Mouse (Mus musculus): Measurements from ENCODE around the gene Unc50. TPM values are rescaled to one million over a fixed set of nuclear protein-coding genes. Genes with fewer than 3 reads are reported as not detected.

The Unc50 gene
- polyA plus RNA-seq, 1 experiment from 2014 or later, result 125 TPM

DNA sequence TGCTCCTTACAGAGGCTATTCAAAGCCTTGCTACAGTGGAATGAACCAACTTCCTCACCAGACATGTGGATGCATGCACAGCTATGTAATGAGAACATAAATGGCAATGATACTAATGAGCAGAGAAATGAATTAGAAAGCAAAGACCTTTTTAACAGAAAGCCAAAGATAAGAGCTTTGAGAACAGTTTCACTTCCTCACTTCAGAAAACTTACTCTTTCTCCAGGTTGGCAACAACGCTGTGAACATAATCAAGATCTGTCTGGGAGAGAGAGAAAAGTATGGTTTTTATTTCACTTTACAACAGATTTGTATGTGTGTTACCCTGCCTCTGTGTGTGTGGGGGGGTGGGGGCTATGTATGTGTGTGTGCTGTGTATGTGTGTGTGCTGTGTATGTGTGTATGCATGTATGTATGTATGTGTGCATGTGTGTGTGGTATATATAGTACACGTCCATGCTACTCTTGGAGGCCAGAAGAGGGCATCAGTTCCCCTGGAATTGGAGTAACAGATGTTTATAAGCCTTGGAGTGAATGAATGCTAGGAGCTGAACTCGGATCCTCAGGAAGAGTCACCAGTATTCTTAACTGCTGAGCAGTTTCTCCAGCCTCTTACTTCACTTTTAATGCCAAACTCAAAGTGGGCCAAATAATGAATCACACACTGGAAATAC lies 36.5 kb downstream of the Unc50 start:
- no peaks in the 10 kb centered on the region for H3K27me3 ChIP-seq (ENCODE audit: low read depth, poor library complexity, severe bottlenecking)
- no peak for DNase-seq (ENCODE audit: low spot score)
- H3K4me3 ChIP-seq, result no peak overlapping the region
- no peaks in the 10 kb centered on the region for H3K4me1 ChIP-seq
- WGBS, result 84% methylated on average over 3 of the region's 3 CpGs
- no peak overlapping the region for H3K27ac ChIP-seq (replicated peaks)
- H3K36me3 ChIP-seq, result no peaks in the 10 kb centered on the region
- no peaks in the 10 kb centered on the region for H3K9me3 ChIP-seq (replicated peaks)

DNA sequence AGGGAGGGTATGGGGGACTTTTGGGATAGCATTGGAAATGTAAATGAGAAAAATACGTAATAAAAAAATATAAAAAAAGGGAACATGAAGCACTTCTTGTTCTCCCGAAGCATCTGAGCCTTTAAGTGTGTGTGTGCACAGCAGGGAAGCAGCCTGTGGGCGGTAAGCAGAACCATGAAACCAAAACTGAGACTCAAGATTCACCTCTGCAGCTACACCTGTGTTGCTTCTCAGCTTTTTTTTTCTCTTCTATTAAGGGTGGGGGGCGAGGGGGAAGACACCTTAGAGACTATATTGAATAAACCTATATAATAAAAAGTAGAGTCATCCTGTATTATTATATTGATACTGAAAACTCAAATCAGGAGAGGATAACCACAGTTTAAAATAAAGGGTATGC lies 37.9 kb downstream of the Unc50 start:
- Histone ChIP-seq H3K9me3 (replicated peaks) (no peaks in the 10 kb centered on the region), H3K4me3 (no peak overlapping the region), H3K4me1 (no peaks in the 10 kb centered on the region), H3K27ac (replicated peaks) (no peak overlapping the region), H3K36me3 (no peaks in the 10 kb centered on the region), H3K27me3 (ENCODE audit: low read depth, poor library complexity, severe bottlenecking) (no peaks in the 10 kb centered on the region)
- WGBS, result 90% methylated on average over 4 of the region's 4 CpGs
- no peak for DNase-seq (ENCODE audit: low spot score)

DNA sequence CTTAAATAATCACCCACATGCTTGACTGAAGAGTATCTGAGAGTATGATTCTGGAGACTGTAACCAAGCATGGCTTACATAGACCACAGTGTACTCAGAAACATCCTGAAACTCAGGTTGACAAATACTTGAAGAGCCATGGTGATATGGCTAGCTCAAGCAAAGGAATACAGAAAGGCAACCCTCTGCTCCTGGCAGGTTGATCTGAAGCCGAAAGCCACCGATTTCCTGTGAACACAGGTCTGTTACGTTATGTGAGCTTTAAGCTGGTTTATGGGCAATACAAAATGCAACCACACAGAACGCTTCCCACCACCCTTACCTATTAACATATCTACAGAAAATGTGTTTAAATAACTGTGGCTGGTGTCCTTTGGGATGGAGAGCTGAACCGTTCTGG lies 39.1 kb downstream of the Unc50 start:
- Histone ChIP-seq H3K27ac (replicated peaks) (no peak overlapping the region), H3K4me3 (no peak overlapping the region), H3K36me3 (no peaks in the 10 kb centered on the region), H3K27me3 (ENCODE audit: low read depth, poor library complexity, severe bottlenecking) (no peaks in the 10 kb centered on the region), H3K9me3 (replicated peaks) (no peaks in the 10 kb centered on the region), H3K4me1 (no peaks in the 10 kb centered on the region)
- no peak for DNase-seq (ENCODE audit: low spot score)
- 93% methylated on average over 5 of the region's 5 CpGs for WGBS

DNA sequence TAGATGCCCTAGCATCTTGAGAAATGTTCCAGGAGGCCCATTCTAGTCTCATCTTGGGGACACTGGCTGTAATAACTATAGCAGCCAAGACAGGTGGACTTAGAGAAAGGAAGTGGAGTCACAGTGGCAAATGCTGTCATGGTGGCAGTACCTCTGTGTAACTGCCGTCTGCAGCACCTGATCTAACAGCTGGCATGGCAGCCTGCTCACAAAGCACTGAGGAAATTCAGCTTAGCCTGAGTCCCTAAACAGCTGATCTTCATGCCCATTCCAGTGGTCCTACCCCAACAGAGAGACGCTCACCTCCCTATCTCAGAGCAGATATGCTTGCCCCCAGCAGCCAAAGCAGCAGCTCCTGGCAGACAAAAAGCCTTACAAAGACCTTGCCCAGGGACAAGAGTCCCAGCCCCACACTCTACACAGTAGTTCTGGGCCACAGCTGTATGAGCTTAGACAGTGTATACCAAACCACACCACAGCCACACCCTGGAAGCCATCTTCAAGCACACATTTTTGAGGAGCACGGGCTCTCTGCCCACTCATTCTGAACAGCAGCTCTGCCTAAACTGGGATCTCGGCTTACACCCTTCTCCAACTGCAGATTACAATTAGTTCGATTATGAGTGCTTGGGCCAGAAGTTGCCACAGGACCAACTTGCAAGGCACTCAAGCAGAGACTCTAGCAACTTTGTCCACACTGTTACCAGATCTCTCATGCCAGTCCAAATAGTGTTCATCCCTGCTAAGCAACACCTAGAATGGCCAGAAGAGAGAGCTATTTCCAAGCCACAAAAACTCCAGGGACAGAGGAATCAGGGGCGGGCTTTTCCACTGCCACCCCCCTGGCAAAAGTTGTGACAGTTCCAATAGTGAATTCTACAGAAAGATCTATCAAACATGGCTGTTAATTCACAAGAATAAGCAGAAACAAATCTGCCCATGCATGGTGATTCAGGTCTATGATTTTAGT lies 41.5 kb downstream of the Unc50 start:
- WGBS, result 88% methylated on average over 6 of the region's 6 CpGs
- Histone ChIP-seq H3K36me3 (no peaks in the 10 kb centered on the region), H3K27me3 (ENCODE audit: low read depth, poor library complexity, severe bottlenecking) (no peaks in the 10 kb centered on the region), H3K27ac (replicated peaks) (no peak overlapping the region), H3K4me1 (no peaks in the 10 kb centered on the region), H3K4me3 (no peak overlapping the region), H3K9me3 (replicated peaks) (no peaks in the 10 kb centered on the region)
- DNase-seq (ENCODE audit: low spot score), result no peak

DNA sequence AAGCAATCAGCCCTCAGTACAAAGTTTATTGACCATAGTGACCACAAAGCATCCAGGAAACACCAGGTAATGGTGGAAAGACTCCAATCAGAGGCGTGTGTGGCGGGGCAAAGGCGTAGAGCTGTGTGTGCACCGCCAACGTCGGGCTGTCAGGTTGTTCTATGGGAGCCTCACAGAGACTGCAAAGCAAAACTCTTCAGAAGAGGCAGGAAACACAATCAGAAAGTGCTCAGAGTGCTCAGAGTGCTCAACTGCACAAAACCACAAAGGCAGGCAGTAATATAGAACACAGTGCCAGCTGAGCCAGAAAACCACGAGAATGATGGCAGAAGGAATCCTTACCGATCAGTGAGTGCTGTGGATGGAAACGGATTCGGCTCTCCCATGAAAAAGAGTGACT lies 43.3 kb downstream of the Unc50 start:
- 89% methylated on average over 10 of the region's 10 CpGs for WGBS
- Histone ChIP-seq H3K9me3 (replicated peaks) (no peaks in the 10 kb centered on the region), H3K4me3 (no peak overlapping the region), H3K27ac (replicated peaks) (no peak overlapping the region), H3K4me1 (no peaks in the 10 kb centered on the region), H3K36me3 (no peaks in the 10 kb centered on the region), H3K27me3 (ENCODE audit: low read depth, poor library complexity, severe bottlenecking) (no peaks in the 10 kb centered on the region)
- no peak for DNase-seq (ENCODE audit: low spot score)

DNA sequence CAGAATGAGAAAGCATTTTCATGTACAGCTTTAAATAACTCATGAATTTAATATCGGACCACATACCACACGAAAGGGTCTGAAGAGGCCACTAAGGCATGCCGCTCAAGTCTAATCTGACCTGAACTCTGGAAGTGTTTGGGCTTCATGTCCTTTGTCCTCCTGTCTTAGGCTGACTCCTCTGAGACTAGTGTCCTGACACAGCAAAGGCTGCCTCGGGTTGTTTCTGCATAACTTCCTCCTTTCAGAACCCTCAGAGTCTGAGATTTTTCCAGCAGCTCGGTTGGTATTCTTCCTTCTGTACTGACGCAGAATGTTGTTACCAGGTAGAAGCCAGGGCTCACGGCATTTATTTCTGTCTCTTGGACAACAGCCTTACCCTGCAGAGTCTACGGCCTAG lies 44.1 kb downstream of the Unc50 start:
- no peak overlapping the region for H3K27ac ChIP-seq (replicated peaks)
- H3K4me1 ChIP-seq, result no peaks in the 10 kb centered on the region
- no peaks in the 10 kb centered on the region for H3K36me3 ChIP-seq
- DNase-seq (ENCODE audit: low spot score), result no peak
- no peak overlapping the region for H3K4me3 ChIP-seq
- WGBS, result 88% methylated on average over 8 of the region's 8 CpGs
- H3K9me3 ChIP-seq (replicated peaks), result no peaks in the 10 kb centered on the region
- H3K27me3 ChIP-seq (ENCODE audit: low read depth, poor library complexity, severe bottlenecking), result no peaks in the 10 kb centered on the region

DNA sequence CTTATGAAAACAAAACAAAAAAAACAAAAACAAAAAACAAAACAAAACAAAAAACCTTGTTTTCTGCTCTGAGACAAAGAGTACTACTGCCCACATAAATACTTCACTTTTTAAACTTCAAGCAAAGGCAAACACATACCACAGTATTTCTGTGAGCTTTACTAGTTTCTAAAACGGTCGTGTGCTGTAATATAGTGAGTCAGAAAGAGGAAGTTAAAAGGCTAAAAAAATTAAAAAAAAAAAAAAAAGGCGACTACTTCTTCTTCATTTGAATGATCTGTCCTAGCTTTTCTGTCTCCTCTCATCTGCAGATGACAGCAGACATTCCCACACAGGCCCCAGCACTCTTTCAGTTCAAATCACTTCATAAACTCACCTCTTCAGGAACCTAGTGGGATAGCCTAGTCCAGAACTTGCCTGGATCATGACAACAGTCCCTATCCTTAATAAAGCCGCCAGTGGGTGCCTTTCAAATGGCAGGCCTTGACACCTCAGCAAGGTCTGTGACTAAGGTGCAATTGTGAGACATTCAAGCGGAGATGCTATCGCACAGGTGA lies 44.8 kb downstream of the Unc50 start:
- 90% methylated on average over 6 of the region's 6 CpGs for WGBS
- H3K36me3 ChIP-seq, result no peaks in the 10 kb centered on the region
- no peak for DNase-seq (ENCODE audit: low spot score)
- H3K27me3 ChIP-seq (ENCODE audit: low read depth, poor library complexity, severe bottlenecking), result no peaks in the 10 kb centered on the region
- no peaks in the 10 kb centered on the region for H3K4me1 ChIP-seq
- H3K9me3 ChIP-seq (replicated peaks), result no peaks in the 10 kb centered on the region
- H3K4me3 ChIP-seq, result no peak overlapping the region
- H3K27ac ChIP-seq (replicated peaks), result no peak overlapping the region

DNA sequence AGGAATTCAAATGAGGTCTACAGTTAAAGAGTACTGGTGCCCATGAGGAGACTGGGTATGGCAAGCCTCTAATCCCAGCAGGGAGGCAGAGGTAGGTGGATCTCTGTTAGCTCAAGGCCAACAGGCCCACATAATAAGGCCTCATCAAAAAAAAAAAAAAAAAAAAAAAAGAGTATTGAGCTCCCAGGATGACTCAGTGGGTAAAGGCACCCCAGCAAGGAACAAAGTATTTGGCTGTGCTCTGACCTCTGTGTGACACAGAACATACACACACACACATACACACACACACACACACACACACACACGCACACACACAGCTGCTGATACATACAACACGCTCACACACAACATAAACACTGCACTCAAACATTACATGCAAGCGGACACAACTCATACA lies 45.4 kb downstream of the Unc50 start:
- Histone ChIP-seq H3K4me1 (no peaks in the 10 kb centered on the region), H3K27ac (replicated peaks) (no peak overlapping the region), H3K36me3 (no peaks in the 10 kb centered on the region)

DNA sequence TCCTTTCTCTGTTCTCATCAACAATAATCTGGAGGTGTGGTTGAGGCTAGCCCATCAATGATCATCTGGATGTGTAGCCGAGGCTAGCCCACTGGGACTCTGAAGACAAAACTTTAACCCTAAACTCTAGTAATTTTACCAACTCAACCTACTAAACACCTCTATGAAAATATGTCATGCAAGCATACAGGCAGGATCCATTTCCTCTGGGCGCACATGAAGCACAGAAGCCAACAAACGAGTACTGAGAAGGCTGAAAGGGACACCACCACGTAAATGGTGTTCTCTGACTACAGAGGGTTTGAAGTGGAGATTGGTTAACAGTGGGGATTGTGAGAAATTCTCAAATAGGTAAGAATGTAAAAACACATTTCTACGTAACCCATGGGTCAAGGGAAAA lies 47.3 kb downstream of the Unc50 start:
- Histone ChIP-seq H3K4me3 (no peak overlapping the region), H3K27me3 (ENCODE audit: low read depth, poor library complexity, severe bottlenecking) (no peaks in the 10 kb centered on the region), H3K4me1 (no peaks in the 10 kb centered on the region), H3K9me3 (replicated peaks) (no peaks in the 10 kb centered on the region), H3K27ac (replicated peaks) (no peak overlapping the region), H3K36me3 (no peaks in the 10 kb centered on the region)
- DNase-seq (ENCODE audit: low spot score), result no peak
- 93% methylated on average over 5 of the region's 5 CpGs for WGBS

More for the DNA sequence above, 45.4 kb downstream of the Unc50 start:
- 89% methylated on average over 3 of the region's 3 CpGs for WGBS
- DNase-seq (ENCODE audit: low spot score), result no peak
- H3K27me3 ChIP-seq (ENCODE audit: low read depth, poor library complexity, severe bottlenecking), result no peaks in the 10 kb centered on the region
- no peak overlapping the region for H3K4me3 ChIP-seq
- H3K9me3 ChIP-seq (replicated peaks), result no peaks in the 10 kb centered on the region

DNA sequence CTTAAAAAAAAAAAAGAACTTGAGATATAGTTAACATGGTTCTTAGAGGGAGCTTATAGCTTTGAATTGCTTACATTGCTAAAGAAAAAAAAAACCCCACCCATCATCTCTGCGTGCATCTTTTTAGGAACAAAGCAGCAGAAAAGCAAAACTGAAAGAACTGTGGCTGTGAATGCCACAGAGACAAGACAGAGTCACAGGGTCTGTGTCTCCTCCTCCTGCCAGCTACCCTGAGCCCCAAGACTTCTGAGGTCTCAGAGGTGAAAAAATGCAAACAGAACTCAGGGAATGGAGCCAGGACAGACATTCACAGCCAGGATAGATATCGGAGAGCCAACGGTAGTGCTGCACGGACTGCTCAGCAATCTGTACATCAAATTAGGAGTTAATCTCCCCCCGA lies 48.0 kb downstream of the Unc50 start:
- H3K27me3 ChIP-seq (ENCODE audit: low read depth, poor library complexity, severe bottlenecking), result no peaks in the 10 kb centered on the region
- H3K4me3 ChIP-seq, result no peak overlapping the region
- no peak overlapping the region for H3K27ac ChIP-seq (replicated peaks)
- 89% methylated on average over 5 of the region's 5 CpGs for WGBS
- no peak for DNase-seq (ENCODE audit: low spot score)
- no peaks in the 10 kb centered on the region for H3K9me3 ChIP-seq (replicated peaks)
- no peaks in the 10 kb centered on the region for H3K36me3 ChIP-seq
- no peaks in the 10 kb centered on the region for H3K4me1 ChIP-seq

DNA sequence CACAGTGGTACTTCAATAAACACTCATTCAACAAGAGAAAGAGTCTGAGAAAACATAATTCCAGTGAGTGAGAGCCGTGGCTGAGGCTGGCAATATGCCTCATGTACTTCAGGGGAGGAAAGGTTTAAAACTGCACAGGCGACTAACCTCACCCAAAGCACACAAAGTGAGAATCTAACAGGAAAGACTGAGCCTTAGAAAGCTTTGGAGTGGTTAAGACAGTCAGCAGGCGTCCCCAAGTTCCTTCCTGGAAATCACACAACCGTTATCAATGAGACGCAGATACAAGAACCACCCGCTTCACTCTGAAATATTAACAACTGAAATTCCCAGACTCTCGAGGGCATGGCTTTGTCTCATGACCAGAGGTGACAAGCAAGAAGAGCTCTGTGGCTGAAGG lies 48.5 kb downstream of the Unc50 start:
- Histone ChIP-seq H3K9me3 (replicated peaks) (no peaks in the 10 kb centered on the region), H3K4me1 (no peaks in the 10 kb centered on the region), H3K36me3 (no peaks in the 10 kb centered on the region), H3K4me3 (no peak overlapping the region), H3K27me3 (ENCODE audit: low read depth, poor library complexity, severe bottlenecking) (no peaks in the 10 kb centered on the region), H3K27ac (replicated peaks) (no peak overlapping the region)
- no peak for DNase-seq (ENCODE audit: low spot score)
- WGBS, result 84% methylated on average over 7 of the region's 7 CpGs

DNA sequence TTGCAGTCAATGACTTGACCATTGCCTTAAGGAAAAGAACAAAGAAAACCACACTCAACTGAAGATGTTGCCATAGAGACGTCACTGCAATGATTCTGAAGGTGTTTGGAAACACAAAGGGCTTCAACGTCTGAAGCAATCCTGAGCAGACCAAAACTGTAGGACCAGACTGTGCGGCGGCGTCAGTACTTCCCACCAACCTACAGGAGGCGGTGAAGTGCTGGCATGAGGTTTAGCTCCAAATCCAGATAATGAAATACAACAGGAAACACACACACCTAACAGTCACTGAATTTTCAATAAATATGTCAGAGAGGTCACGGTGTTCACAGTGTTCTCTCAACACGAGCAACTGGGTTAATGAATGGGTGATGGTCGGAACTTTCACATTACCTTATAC lies 49.1 kb downstream of the Unc50 start:
- H3K27me3 ChIP-seq (ENCODE audit: low read depth, poor library complexity, severe bottlenecking), result no peaks in the 10 kb centered on the region
- no peak overlapping the region for H3K4me3 ChIP-seq
- H3K4me1 ChIP-seq, result no peaks in the 10 kb centered on the region
- no peaks in the 10 kb centered on the region for H3K36me3 ChIP-seq
- no peak for DNase-seq (ENCODE audit: low spot score)
- H3K27ac ChIP-seq (replicated peaks), result no peak overlapping the region
- no peaks in the 10 kb centered on the region for H3K9me3 ChIP-seq (replicated peaks)
- 77% methylated on average over 9 of the region's 9 CpGs for WGBS

DNA sequence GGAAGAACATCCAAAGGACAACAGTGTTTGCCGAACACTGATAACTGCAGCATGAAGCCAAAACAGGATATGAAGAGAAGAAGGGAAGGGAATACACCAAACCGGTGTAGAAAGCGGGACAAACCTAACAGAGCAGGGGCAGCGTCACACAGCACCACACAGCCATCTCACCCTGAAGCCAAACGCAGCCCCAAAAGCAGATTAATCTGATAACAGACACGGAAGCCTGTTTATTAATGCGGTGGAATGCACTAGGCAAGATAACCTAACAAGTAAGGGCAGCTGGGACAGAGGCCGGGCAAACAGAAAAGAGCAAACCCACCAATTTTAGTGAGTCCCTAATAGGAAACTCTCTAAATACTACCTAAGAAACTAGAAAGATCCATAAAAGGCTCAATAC lies 49.8 kb downstream of the Unc50 start:
- H3K36me3 ChIP-seq, result no peaks in the 10 kb centered on the region
- no peaks in the 10 kb centered on the region for H3K27me3 ChIP-seq (ENCODE audit: low read depth, poor library complexity, severe bottlenecking)
- no peak overlapping the region for H3K27ac ChIP-seq (replicated peaks)
- 88% methylated on average over 8 of the region's 8 CpGs for WGBS
- no peak for DNase-seq (ENCODE audit: low spot score)
- H3K4me3 ChIP-seq, result no peak overlapping the region
- H3K9me3 ChIP-seq (replicated peaks), result no peaks in the 10 kb centered on the region
- no peaks in the 10 kb centered on the region for H3K4me1 ChIP-seq
